Mouse (Mus musculus) embryonic facial prominence, embryonic 10.5 days (tissue): ENCODE data around the gene Adamts2. TPM values are rescaled to one million over a fixed set of nuclear protein-coding genes. Genes with fewer than 3 reads are reported as not detected.
A peak's percentile ranks its signal among the peaks of the same experiment; 100 is the strongest.

Experiments used
- DNase-seq: peaks from one replicate; pipeline ENCODE4 v3.0.0-alpha.2; 2017; ENCODE audit warnings: low spot score
- H3K27ac ChIP-seq: fragments of 300-500 bp; sonication (generic); replicated peaks from 2 replicates; pipeline ENCODE4 v1.5.1; 2016; ENCODE audit warnings: mild to moderate bottlenecking
- H3K27me3 ChIP-seq: fragments of 300-500 bp; sonication (generic); replicated peaks from 2 replicates; pipeline ENCODE4 v1.6.1; 2016; ENCODE audit warnings: low read depth, mild to moderate bottlenecking; ENCODE audit not compliant: poor library complexity, severe bottlenecking
- H3K36me3 ChIP-seq: fragments of 300-500 bp; sonication (generic); replicated peaks from 2 replicates; pipeline ENCODE4 v1.6.1; 2016; ENCODE audit warnings: mild to moderate bottlenecking, moderate library complexity
- H3K4me1 ChIP-seq: fragments of 300-500 bp; sonication (generic); 2 replicates; pipeline ENCODE4 v1.6.1; 2016
- H3K4me3 ChIP-seq: fragments of 300-500 bp; sonication (generic); 2 replicates; pipeline ENCODE4 v1.5.1; 2016; ENCODE audit warnings: mild to moderate bottlenecking, moderate library complexity
- H3K9me3 ChIP-seq: fragments of 300-500 bp; sonication (generic); 2 replicates; pipeline ENCODE4 v1.6.1; 2016; ENCODE audit warnings: mild to moderate bottlenecking
- WGBS: fragments of 180-500 bp; shearing (Covaris S2); methylation state at CpG from one replicate; pipeline ENCODE4 v1.1.7; 2016; 5-methylcytosine and 5-hydroxymethylcytosine counted together
- polyA plus RNA-seq: library from polyadenylated mRNA; unstranded; fragments of >200 nt; fragmentation: Nextera tagmentation; extraction: Ambion mirVana; gene quantifications from 2 replicates; pipeline ENCODE4 v1.2.1, GENCODE M21; 2016

Gene Adamts2
- 0.74 and 1.4 TPM in 2 replicates for polyA plus RNA-seq

GRCm38 (mm10) chr11:50601641-50602355, at the start of gene Adamts2:
Gene Adamts2 (plus strand): TSS chr11:50602084.
- peaks cover 24% of the 10 kb centered on the region for H3K4me1 ChIP-seq
- peak within 1 kb of the TSS; percentile 79 for H3K4me3 ChIP-seq
- H3K27ac ChIP-seq, result peak within 1 kb of the TSS; percentile 73
- DNase-seq, result peak; percentile 85
- H3K36me3 ChIP-seq, result no peaks in the 10 kb centered on the region
- WGBS, result under 1% methylated on average over 73 of the region's 82 CpGs
- H3K27me3 ChIP-seq, result peaks cover 85% of the 10 kb centered on the region
- no peaks in the 10 kb centered on the region for H3K9me3 ChIP-seq

GRCm38 (mm10) chr11:50557064-50557463, 44.8 kb upstream of the Adamts2 start:
- Histone ChIP-seq H3K27me3 (no peaks in the 10 kb centered on the region), H3K9me3 (no peaks in the 10 kb centered on the region), H3K4me3 (no peak overlapping the region), H3K4me1 (no peaks in the 10 kb centered on the region), H3K36me3 (no peaks in the 10 kb centered on the region), H3K27ac (no peak overlapping the region)
- 82% methylated on average over 3 of the region's 3 CpGs for WGBS
- DNase-seq, result no peak

- no peaks in the 10 kb centered on the region for H3K4me1 ChIP-seq
- no peak overlapping the region for H3K4me3 ChIP-seq
- H3K36me3 ChIP-seq, result no peaks in the 10 kb centered on the region
- 38% methylated on average over 4 of the region's 4 CpGs for WGBS
- no peaks in the 10 kb centered on the region for H3K27me3 ChIP-seq
- no peak for DNase-seq
- H3K27ac ChIP-seq, result no peak overlapping the region
- no peaks in the 10 kb centered on the region for H3K9me3 ChIP-seq
These were observed 42.8 kb upstream of the Adamts2 start for GRCm38 (mm10) chr11:50559108-50559507.

GRCm38 (mm10) chr11:50565466-50566211, 36.2 kb upstream of the Adamts2 start:
- Histone ChIP-seq H3K36me3 (no peaks in the 10 kb centered on the region), H3K4me1 (no peaks in the 10 kb centered on the region), H3K27ac (no peak overlapping the region), H3K4me3 (no peak overlapping the region), H3K27me3 (no peaks in the 10 kb centered on the region; the same call in 1 of the 2 replicates), H3K9me3 (no peaks in the 10 kb centered on the region)
- 79% methylated on average over 20 of the region's 20 CpGs for WGBS
- no peak for DNase-seq

- H3K36me3 ChIP-seq, result no peaks in the 10 kb centered on the region
- H3K4me1 ChIP-seq, result peaks cover 6% of the 10 kb centered on the region
- H3K27me3 ChIP-seq, result no peaks in the 10 kb centered on the region
- 76% methylated on average over 6 of the region's 6 CpGs for WGBS
- no peaks in the 10 kb centered on the region for H3K9me3 ChIP-seq
- no peak overlapping the region for H3K27ac ChIP-seq
- no peak for DNase-seq
- H3K4me3 ChIP-seq, result no peak overlapping the region
These were observed 30.4 kb upstream of the Adamts2 start for GRCm38 (mm10) chr11:50571448-50571847.

GRCm38 (mm10) chr11:50576521-50576920, 25.4 kb upstream of the Adamts2 start:
- Histone ChIP-seq H3K9me3 (no peaks in the 10 kb centered on the region), H3K4me3 (no peak overlapping the region), H3K27me3 (no peaks in the 10 kb centered on the region), H3K27ac (no peak overlapping the region), H3K4me1 (peaks cover 11% of the 10 kb centered on the region), H3K36me3 (no peaks in the 10 kb centered on the region)
- 63% methylated on average over 4 of the region's 4 CpGs for WGBS
- DNase-seq, result no peak

- Histone ChIP-seq H3K9me3 (no peaks in the 10 kb centered on the region), H3K27ac (no peak overlapping the region), H3K4me3 (no peak overlapping the region), H3K4me1 (no peaks in the 10 kb centered on the region), H3K27me3 (no peaks in the 10 kb centered on the region), H3K36me3 (no peaks in the 10 kb centered on the region)
- peak; percentile 49 for DNase-seq
- 54% methylated on average over 7 of the region's 7 CpGs for WGBS
These were observed 14.9 kb upstream of the Adamts2 start for GRCm38 (mm10) chr11:50587026-50587425.

GRCm38 (mm10) chr11:50587787-50588186, 14.1 kb upstream of the Adamts2 start:
- H3K4me3 ChIP-seq, result no peak overlapping the region
- peaks cover 3% of the 10 kb centered on the region for H3K4me1 ChIP-seq
- WGBS, result 15% methylated on average over 3 of the region's 3 CpGs
- DNase-seq, result peak; percentile 74
- no peak overlapping the region for H3K27ac ChIP-seq
- no peaks in the 10 kb centered on the region for H3K9me3 ChIP-seq
- H3K27me3 ChIP-seq, result no peaks in the 10 kb centered on the region
- H3K36me3 ChIP-seq, result no peaks in the 10 kb centered on the region

- Histone ChIP-seq H3K27ac (no peak overlapping the region), H3K27me3 (no peaks in the 10 kb centered on the region), H3K9me3 (no peaks in the 10 kb centered on the region), H3K36me3 (no peaks in the 10 kb centered on the region), H3K4me3 (no peak overlapping the region), H3K4me1 (peaks cover 15% of the 10 kb centered on the region)
- 38% methylated on average over 11 of the region's 11 CpGs for WGBS
- DNase-seq, result peak; percentile 64
These were observed 12.8 kb upstream of the Adamts2 start for GRCm38 (mm10) chr11:50589060-50589459.

GRCm38 (mm10) chr11:50591053-50591452, 10.8 kb upstream of the Adamts2 start:
- H3K4me1 ChIP-seq, result peaks cover 17% of the 10 kb centered on the region
- 92% methylated on average over 13 of the region's 13 CpGs for WGBS
- peaks cover 3% of the 10 kb centered on the region; the same call in 1 of the 2 replicates for H3K27me3 ChIP-seq
- H3K27ac ChIP-seq, result no peak overlapping the region
- no peak overlapping the region for H3K4me3 ChIP-seq
- no peaks in the 10 kb centered on the region for H3K9me3 ChIP-seq
- no peak for DNase-seq
- no peaks in the 10 kb centered on the region for H3K36me3 ChIP-seq

- Histone ChIP-seq H3K27ac (peak overlapping the region; percentile 44), H3K4me1 (peaks cover 21% of the 10 kb centered on the region), H3K27me3 (peaks cover 3% of the 10 kb centered on the region; the same call in 1 of the 2 replicates), H3K4me3 (no peak overlapping the region), H3K9me3 (no peaks in the 10 kb centered on the region), H3K36me3 (no peaks in the 10 kb centered on the region)
- 74% methylated on average over 16 of the region's 16 CpGs for WGBS
- DNase-seq, result no peak
These were observed 8.9 kb upstream of the Adamts2 start for GRCm38 (mm10) chr11:50592892-50593553.

- Histone ChIP-seq H3K36me3 (no peaks in the 10 kb centered on the region), H3K9me3 (no peaks in the 10 kb centered on the region), H3K27ac (no peak overlapping the region), H3K4me3 (no peak overlapping the region), H3K4me1 (peaks cover 23% of the 10 kb centered on the region), H3K27me3 (peaks cover 35% of the 10 kb centered on the region)
- no peak for DNase-seq
- 75% methylated on average over 2 of the region's 2 CpGs for WGBS
These were observed 5.3 kb upstream of the Adamts2 start for GRCm38 (mm10) chr11:50596571-50596970.
